Mouse (Mus musculus) fibroblast of lung, adult 2 months (primary cell): ENCODE results near the gene Cts3.
"Not testable (repeated sequence)": the region's sequence is repeated elsewhere in the genome, so short reads cannot be mapped to it uniquely, and the experiment has no call there.

Source experiments
- DNase-seq: peaks from one replicate; pipeline ENCODE4 v3.0.0-alpha.2; 2011; ENCODE audit warnings: low read depth

Gene Cts3

DNA sequence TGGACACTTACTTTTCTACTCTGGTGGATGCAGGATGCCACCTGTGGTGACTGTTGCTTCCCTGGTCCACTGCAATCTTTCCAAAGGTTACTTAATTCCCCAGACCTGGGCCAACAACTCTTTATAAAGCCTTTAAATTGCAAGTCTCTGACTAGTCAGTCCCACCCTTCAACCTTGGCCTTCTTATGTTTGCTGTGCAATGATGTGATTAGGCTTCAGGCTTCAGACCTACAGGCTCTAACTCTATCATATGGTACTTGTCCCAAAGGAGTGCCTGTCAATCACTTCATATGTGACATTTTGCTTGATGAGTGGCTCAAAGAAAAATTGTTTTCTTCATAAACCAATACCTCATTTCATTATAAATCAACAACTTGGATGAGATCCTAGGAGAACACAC is at the start of gene Cts3:
Gene Cts3 (minus strand): TSS at position 101 of the 400 bp plus-strand sequence.
- no peak for DNase-seq

DNA sequence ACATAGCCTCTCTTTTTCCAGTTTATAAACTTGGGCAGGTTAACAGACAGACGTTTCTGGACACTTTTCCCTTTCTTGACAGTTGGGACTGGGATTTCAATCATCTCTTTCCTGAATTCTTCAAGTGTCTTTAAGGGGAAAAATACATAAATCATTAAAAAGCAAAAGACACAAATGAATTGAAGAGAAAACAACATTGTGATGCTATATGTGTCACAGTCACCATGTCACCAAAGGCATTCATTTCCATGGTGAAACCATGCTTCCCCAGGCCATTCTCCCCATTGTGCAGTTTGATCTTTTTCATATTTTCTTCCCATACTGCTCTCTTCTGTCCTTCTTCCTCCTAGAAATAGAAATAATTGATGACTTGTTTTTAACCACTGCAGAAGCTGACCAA is 1.9 kb downstream of the Cts3 start, which contains the start of gene Gm49352:
Gene Gm49352 (minus strand): TSS at position 101 of the 400 bp plus-strand sequence.
- not testable (repeated sequence) for DNase-seq

DNA sequence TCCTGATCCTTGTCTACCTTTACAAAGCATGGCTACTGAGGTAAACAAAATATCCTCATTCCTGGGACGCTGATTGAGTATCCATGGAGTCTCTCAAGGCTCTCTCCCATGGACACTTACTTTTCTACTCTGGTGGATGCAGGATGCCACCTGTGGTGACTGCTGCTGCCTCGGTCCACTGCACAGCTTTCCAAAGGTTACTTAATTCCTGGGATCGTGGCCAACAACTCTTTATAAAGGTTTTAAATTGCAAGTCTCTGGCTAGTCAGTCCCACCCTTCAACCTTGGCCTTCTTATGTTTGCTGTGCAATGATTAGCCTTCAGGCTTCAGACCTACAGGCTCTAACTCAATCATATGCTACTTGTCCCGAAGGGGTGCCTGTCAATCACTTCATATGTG is 28.3 kb downstream of the Cts3 start, which contains the start of gene Ctsm:
Gene Ctsm (minus strand): TSS at position 209 of the 400 bp plus-strand sequence.
- no peak for DNase-seq
